Mouse (Mus musculus) adrenal gland, postnatal 10 days (tissue): Measurements from ENCODE around the gene Cdc20b. TPM values are rescaled to one million over a fixed set of nuclear protein-coding genes. Genes with fewer than 3 reads are reported as not detected.

Experiments
- DNase-seq: peaks from one replicate; pipeline ENCODE4 v3.0.0; 2021; ENCODE audit warnings: mixed read lengths
- total RNA-seq, 2 experiments: library from RNA; stranded (reverse); gene quantifications; 2 replicates each; pipeline ENCODE4 v1.2.3; 2021

Gene Cdc20b
- total RNA-seq, 2 experiments from 2014 or later = not detected

DNA sequence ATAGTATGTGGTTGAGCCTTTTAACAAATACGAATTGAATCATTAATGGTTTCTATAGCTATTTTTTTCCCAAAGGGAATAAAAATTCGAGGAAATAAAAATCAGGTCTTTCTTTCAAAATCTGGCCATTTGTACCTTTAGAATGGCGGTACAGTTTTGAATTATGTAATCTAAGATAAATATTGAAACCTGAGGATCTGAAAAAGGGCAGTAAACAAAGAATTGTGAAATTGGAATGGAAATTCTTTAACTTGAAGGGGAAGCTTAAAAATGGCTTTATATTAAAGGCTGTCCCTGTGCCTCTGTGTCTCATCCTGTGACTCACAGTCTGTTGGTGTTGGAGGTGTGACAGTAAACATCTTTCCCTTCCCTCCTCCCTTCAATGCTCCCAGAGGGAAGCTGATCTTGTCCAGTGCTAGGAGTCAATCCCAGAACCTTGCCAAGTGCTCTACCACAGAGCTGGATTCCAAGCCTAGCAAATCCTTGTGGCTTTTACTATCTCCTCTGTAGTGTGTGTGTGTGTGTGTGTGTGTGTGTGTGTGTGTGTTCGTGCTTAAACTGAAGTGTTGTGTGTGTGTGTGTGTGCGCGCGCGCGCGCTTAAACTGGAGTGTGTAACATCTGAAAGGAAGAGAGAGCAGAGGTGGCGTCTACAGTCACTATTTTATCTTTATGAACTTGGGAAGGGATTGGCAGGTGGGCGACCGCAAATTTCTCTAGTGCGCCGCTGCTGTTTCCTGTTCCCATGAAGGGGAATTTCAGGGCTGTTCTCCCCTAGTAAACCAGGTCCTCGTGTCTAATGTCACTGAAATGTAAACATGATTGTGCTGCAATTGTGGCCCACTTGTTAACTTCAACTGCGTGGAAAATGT lies 11.4 kb upstream of the Cdc20b start:
- no peak for DNase-seq

DNA sequence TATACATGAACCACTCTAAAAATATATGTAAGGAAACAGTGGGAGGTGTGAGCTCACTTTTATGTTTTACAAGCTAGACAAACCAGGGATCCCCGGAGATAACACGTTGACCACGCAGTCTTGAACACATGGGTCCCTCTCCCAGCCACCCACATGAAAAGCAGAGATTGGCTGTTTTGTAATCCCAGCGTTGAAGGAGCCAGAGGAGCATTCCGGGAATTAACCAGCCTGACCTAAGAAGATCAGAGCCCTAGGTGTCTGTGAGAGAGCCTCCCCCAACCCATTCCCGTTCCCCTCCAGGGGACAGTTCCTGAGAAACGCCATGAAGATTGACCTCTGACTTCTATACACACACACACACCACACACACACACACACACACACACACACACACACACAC lies 3.6 kb upstream of the Cdc20b start:
- DNase-seq = no peak

DNA sequence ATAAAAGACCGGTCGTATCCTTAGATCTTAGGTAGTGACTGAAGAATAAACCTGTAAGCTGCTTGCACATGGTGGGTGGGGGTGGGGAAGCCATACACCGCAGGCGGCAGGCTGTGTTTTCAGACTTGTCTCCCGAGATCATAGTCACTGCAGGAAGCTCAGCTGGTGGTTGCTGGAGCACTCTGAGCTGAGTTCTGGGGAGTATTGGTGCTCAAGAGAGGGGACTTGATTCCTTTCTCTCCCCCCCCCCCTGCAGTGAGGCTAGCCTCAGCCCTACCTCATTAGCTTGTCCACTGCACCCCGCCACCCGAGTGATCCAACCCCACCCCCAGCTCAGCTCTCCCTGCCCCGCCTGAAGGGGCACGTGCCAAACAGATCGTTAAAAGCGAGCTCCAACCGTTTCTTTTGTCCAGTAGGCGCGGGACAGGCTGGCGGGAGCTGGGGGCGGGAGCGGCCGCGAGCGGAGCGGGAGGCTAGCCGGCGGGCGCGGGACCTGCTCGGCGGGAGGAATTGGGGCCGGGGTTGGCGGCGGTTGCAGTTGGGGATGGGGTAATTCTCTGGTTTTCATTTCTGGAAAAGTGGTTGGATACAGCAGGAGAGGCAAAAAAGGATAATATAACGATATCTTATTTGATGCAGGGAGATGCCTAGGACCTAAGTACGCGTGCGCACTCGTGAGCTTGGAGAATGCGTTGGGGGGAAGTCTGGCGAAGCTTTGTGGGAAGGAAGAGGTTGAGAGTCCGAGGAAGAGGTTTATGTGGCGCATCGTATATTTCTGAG lies 2.9 kb upstream of the Cdc20b start:
- DNase-seq = peak; percentile 29

DNA sequence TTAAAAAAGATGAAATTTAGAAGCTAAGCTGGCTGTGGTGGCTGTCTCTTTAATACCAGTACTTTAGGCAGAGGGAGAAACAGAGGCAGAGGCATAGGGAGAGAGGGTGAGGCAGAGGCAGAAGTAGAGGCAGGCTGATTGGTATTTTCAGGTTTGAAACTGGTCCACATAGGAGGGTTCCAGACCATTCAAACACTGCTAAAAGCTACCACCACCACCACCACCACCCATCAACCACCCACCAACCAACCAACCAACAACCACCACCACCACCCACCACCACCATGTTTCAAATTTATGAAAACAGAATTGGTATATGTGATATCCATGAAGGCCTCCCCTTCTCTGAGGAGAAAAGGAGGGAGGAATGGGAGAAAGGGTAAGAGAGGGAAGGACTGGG lies 2.1 kb upstream of the Cdc20b start:
- no peak for DNase-seq

GRCm38 (mm10) chr13:113034271-113034886 lies 532 bp upstream of the Cdc20b start:
- peak; percentile 7 for DNase-seq

DNA sequence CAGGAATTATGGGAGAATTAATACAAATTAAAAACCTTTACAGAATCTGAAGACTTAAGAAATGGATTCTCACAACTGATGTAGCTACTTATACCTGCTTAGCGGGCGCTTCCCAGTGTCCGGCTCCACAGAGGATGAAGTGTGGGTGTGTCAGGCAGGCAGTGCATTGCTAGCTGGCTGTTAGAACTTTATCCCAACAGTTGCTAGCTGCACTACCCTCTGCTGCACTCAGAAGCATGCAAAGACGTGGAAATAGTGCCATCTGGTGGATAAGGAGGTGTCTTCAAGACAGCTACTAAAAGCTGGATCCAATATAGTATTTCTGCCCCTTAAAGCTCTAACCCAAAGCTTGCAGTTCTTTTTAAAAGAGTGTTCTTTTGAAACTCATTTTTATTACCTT lies 941 bp downstream of the Cdc20b start:
- DNase-seq = peak; percentile 78

- peak; percentile 32 for DNase-seq
Measured at GRCm38 (mm10) chr13:113044876-113045275, 10.0 kb downstream of the Cdc20b start.

GRCm38 (mm10) chr13:113045458-113046110 lies 10.7 kb downstream of the Cdc20b start:
- DNase-seq = peak; percentile 13

DNA sequence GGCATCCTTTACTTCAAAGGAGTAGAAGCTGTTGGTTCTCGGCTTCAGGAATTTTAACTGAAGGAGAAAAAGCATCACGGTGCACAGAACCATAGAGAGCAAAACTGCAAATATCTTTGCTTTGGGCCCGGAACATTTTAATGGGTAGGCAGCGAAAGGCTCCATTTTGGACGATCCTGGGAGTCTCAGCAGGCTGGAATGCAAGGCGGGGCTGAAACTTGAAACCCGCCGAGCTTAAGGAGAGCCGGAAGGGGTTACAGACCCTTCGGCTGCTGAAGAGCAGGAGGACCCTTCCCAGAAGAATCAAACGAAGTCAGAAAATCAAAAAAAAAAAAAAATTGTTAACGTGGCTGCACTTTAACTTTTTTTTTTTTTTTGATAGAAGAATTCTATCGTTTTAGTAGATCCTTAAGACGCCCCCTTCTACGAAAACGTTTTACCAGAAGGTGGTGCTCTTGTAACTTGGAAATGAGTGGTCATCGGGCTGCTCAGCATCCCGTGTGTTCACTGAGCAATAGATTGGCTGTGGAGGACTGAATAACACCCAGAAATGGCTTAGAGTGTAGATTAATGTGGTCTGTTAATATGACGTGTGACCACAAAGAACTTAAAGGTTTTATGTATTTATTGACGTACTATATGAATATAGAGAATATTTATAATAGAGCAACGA lies 11.4 kb downstream of the Cdc20b start, which contains the start of gene Gpx8:
Gene Gpx8 (minus strand): TSS at position 200 of the 673 bp plus-strand sequence.
- DNase-seq = peak; percentile 76

GRCm38 (mm10) chr13:113047018-113047417 lies 12.1 kb downstream of the Cdc20b start:
- no peak for DNase-seq

DNA sequence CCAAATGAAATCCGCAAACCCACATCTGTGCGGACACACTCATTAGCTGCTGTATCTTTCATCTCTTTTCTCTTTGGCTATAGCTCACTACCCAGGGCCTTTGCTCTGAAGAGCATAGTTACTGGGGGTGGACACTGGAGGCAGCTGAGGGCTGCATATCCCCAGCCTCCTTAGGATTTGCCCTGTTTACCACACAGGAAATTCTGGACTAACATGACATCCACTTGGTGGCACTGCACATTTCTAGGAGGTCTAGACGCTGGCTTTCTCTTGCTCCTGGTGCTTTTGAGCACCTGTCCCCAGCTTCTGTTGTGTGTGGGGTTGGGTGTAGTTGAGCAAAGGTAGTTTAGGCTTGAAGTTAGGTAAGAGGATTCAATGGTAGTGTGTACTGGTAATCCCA lies 12.7 kb downstream of the Cdc20b start:
- no peak for DNase-seq

DNA sequence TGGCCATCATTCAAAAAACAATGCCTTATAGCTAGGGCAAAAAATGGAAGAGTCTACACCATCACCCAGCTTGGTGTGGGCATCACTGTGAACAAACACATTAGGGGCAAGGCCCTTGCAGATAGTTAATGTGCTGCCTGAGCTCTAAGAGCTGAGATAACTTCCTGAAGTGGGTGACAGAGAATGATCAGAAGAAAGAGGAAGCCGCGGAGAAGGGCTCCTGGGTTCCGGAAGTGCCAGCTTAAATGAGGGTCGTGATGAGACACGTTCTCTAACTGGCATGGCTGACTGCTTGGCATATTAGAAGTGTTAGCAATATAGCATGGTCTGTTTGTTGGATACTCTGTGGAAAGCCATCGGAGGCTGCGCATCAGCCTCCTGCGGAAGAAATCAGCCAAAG lies 19.3 kb downstream of the Cdc20b start:
- no peak for DNase-seq

DNA sequence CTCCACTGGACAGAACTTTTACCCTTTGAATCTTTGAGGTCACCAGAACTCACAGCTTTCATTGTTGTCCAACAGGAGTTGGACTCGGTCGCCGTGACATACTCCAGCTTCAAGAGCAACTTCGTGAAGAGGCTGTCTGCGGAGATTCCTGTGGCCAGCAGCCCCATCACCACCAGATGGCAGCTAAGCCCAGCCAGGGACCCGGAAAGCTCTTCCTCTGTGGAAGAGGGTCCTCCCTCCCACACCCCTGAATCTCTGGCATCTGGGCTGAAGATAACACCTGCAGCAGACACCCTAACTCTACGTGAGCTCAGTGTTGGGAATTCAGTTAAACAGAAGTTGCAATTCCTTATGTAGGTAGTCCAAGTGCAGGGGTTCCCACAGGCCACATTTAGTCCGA lies 20.9 kb downstream of the Cdc20b start:
- DNase-seq = peak; percentile 19

GRCm38 (mm10) chr13:113061746-113062145 lies 26.8 kb downstream of the Cdc20b start:
- DNase-seq = no peak

- DNase-seq = no peak
Measured at GRCm38 (mm10) chr13:113064542-113064941, 29.6 kb downstream of the Cdc20b start.

GRCm38 (mm10) chr13:113079021-113079420 lies 44.1 kb downstream of the Cdc20b start:
- no peak for DNase-seq

- no peak for DNase-seq
Measured at GRCm38 (mm10) chr13:113082101-113082500, 47.2 kb downstream of the Cdc20b start.

DNA sequence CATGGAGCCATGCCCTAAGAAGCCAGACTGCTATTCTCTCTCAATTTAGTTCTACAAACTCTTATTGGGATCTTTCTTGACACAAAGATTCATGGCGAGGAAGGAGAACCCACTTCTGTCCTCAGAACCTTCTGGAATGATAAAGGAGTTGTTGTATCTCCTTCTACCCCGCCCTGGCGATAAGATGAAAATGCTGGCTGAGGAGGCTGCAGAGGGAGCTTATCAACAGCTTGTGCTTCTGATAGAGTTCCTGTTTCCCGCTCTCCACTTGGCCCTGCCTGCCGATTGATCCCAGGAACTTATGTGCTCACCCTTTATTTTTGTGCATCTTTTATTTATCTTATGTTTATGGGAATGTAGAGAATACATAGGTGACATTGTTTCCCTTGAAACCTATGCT lies 49.8 kb downstream of the Cdc20b start:
- DNase-seq = no peak

DNA sequence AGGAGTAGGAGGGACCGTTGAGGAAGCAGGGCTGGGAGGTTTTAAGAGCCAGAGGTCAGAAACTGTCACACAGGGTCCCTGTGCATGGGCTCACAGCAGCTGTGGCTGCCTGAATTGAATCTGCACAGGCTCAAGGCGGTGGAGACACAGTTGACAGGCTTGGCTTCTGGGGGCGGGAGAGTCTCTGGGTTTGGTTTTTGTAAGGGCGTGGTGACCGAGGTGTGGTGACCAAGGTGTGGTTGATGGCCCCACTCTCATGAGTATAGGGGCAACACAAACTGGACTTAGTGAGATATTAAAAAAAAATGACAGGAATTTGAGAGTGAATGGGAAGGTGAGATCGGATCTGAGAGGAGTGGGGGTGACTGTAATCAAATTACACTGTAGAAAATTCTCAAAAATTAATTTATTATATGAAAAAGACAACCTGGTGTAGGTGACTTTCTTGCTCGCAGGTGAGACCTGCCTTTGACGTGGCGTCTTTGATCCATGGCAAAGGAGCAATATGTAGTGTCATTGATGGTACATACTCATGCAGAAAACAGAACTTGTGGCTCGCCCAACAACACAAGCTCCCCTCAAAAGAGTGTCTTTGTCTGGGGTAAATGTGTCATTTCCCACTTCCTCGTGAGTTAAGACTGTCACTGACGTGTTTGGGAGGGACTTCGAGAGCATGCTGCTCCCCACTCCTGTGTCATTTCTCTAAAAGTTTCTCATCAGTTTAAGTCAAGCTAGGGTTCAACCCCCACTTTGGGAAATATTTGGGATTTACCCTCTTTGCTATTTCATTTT lies 52.5 kb downstream of the Cdc20b start:
- DNase-seq = no peak

DNA sequence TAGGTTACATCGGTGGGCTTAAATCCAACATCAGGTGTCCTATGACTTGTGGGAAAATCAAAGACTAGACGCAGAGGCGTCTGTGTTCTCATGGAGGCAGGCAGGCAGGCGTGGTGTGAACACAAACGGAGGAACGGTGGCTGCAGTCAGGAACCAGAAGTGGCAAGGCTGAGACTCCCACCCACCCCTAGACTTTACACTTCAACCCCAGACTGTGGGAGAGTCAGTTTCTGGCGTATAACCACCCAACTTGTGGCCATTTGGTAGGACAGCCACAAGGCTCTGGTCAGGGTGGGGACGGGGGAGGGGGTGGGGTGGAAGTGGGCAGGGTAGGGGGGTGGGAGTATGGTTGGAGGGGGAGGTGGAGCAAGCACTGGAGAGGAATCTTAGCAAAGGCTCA lies 55.6 kb downstream of the Cdc20b start:
- DNase-seq = no peak

- no peak for DNase-seq
Measured at GRCm38 (mm10) chr13:113094618-113095017, 59.7 kb downstream of the Cdc20b start.
